Comparison of ENCODE assay signal across 10 mouse cellular contexts in genomic region chr2:153592056-153593014, GRCm38 (mm10). TPM values are rescaled to one million over a fixed set of nuclear protein-coding genes. Genes with fewer than 3 reads are reported as not detected.
DNase-seq lines count a peak whose midpoint lies in the region; ATAC-seq and TF ChIP-seq lines count a peak whose summit lies in the region.
"Had no signal": no experiment of that assay in that cellular context is flagged by ENCODE, and none has a peak within 500 bp of the region (broad histone marks: within the 10 kb centered on the region; RNA-seq: fewer than 3 reads in every experiment).

No protein-coding gene starts in this region.

- WGBS in forebrain, embryonic 10.5 days, result 76% methylated on average over 8 of the region's 8 CpGs
- 77% methylated on average over 8 of the region's 8 CpGs for WGBS in forebrain, postnatal 0 days
- WGBS in cerebellum, adult 2 months, result 50% methylated on average over 8 of the region's 8 CpGs
- WGBS in intestine, embryonic 15.5 days, result 74% methylated on average over 8 of the region's 8 CpGs
- WGBS in liver, embryonic 11.5 days, result 74% methylated on average over 8 of the region's 8 CpGs

- peaks cover 7% of the 10 kb centered on the region for H3K4me1 ChIP-seq in forebrain, embryonic 10.5 days
- no peaks in the 10 kb centered on the region; the same call in 1 of the 2 replicates for H3K4me1 ChIP-seq in forebrain, postnatal 0 days (ENCODE audit: insufficient read depth)
- H3K4me1 ChIP-seq in cerebellum, adult 2 months (ENCODE audit: control insufficient read depth, insufficient read depth, low read length), result peaks cover 15% of the 10 kb centered on the region
- no peaks in the 10 kb centered on the region for H3K4me1 ChIP-seq in intestine, embryonic 15.5 days (replicated peaks)
- H3K4me1 ChIP-seq in liver, embryonic 11.5 days (replicated peaks; ENCODE audit: control insufficient read depth, insufficient read depth, low read length), result peaks cover 13% of the 10 kb centered on the region

- ATAC-seq in forebrain, postnatal 0 days, result no peak
- peak; percentile 73 for ATAC-seq in intestine, embryonic 15.5 days
- peak; percentile 30; the same call in 1 of the 2 replicates for ATAC-seq in liver, embryonic 11.5 days (replicated peaks; ENCODE audit: low FRiP score)

- H3K4me3 ChIP-seq in forebrain, embryonic 10.5 days, result no peak overlapping the region
- H3K4me3 ChIP-seq in forebrain, postnatal 0 days (ENCODE audit: low read depth, low read length), result no peak overlapping the region
- no peak overlapping the region for H3K4me3 ChIP-seq in cerebellum, adult 2 months (replicated peaks; ENCODE audit: insufficient read depth, low read depth, low read length)
- no peak overlapping the region for H3K4me3 ChIP-seq in intestine, embryonic 15.5 days (replicated peaks)
- no peak overlapping the region for H3K4me3 ChIP-seq in liver, embryonic 11.5 days (ENCODE audit: low read depth, low read length)

- no peaks in the 10 kb centered on the region for H3K36me3 ChIP-seq in forebrain, embryonic 10.5 days (replicated peaks)
- no peaks in the 10 kb centered on the region for H3K36me3 ChIP-seq in forebrain, postnatal 0 days (ENCODE audit: insufficient read depth)
- H3K36me3 ChIP-seq in intestine, embryonic 15.5 days, result no peaks in the 10 kb centered on the region
- no peaks in the 10 kb centered on the region for H3K36me3 ChIP-seq in liver, embryonic 11.5 days (ENCODE audit: control insufficient read depth, insufficient read depth, low read length)

- H3K4me2 ChIP-seq in forebrain, postnatal 0 days (ENCODE audit: low read depth), result no peak overlapping the region
- H3K4me2 ChIP-seq in intestine, embryonic 15.5 days (replicated peaks), result no peak overlapping the region
- H3K4me2 ChIP-seq in liver, embryonic 11.5 days, result no peak overlapping the region

- DNase-seq in forebrain, embryonic 10.5 days (ENCODE audit: extremely low spot score, low spot score), result no peak
- no peak for DNase-seq in forebrain, postnatal 0 days
- DNase-seq in cerebellum, adult 2 months, result peak; percentile 60 to 64
- no peak for DNase-seq in liver, embryonic 11.5 days (ENCODE audit: low spot score)
- DNase-seq in testis, postnatal 14 days (ENCODE audit: low spot score), result no peak
- DNase-seq in left cerebral cortex, postnatal 14 days (ENCODE audit: low spot score in 2 of 2), result no peak
- no peak for DNase-seq in adrenal gland, adult 8-10 months
- DNase-seq: gastrocnemius, postnatal 36 days; thymus, postnatal 25 days had no signal

- no peak for TF ChIP-seq CTCF in forebrain, postnatal 0 days (IDR thresholded peaks at IDR 0.05; ENCODE audit: low read depth)
- TF ChIP-seq CTCF in cerebellum, adult 2 months (IDR thresholded peaks at IDR 0.05; ENCODE audit: borderline replicate concordance, insufficient read depth, low read depth, low read length), result no peak

- 0 out of 2 replicates have a peak, but pooled peaks cover 3% of the 10 kb centered on the region for H3K27me3 ChIP-seq in forebrain, embryonic 10.5 days (ENCODE audit: poor library complexity, severe bottlenecking)
- H3K27me3 ChIP-seq in forebrain, postnatal 0 days (ENCODE audit: insufficient read depth, low read length), result no peaks in the 10 kb centered on the region
- no peaks in the 10 kb centered on the region for H3K27me3 ChIP-seq in cerebellum, adult 2 months (ENCODE audit: control insufficient read depth, insufficient read depth, low read length)
- H3K27me3 ChIP-seq in intestine, embryonic 15.5 days (replicated peaks), result no peaks in the 10 kb centered on the region
- no peaks in the 10 kb centered on the region for H3K27me3 ChIP-seq in liver, embryonic 11.5 days (replicated peaks; ENCODE audit: control insufficient read depth, insufficient read depth, low read length)

- 0 out of 2 replicates have a peak overlapping the region, but pooled peaks have one; percentile 15 for H3K27ac ChIP-seq in forebrain, embryonic 10.5 days
- no peak overlapping the region for H3K27ac ChIP-seq in forebrain, postnatal 0 days (ENCODE audit: low read depth, low read length)
- H3K27ac ChIP-seq in cerebellum, adult 2 months (ENCODE audit: insufficient read depth, low read length), result no peak overlapping the region
- H3K27ac ChIP-seq in intestine, embryonic 15.5 days, result peak overlapping the region; percentile 36; the same call in 1 of the 2 replicates
- H3K27ac ChIP-seq in liver, embryonic 11.5 days (ENCODE audit: low read depth, low read length), result 0 out of 2 replicates have a peak overlapping the region, but pooled peaks have one; percentile 9

- H3K9me3 ChIP-seq in forebrain, embryonic 10.5 days, result no peaks in the 10 kb centered on the region
- no peaks in the 10 kb centered on the region for H3K9me3 ChIP-seq in forebrain, postnatal 0 days (ENCODE audit: low read length)
- H3K9me3 ChIP-seq in intestine, embryonic 15.5 days, result no peaks in the 10 kb centered on the region
- H3K9me3 ChIP-seq in liver, embryonic 11.5 days (ENCODE audit: control insufficient read depth, low read length), result no peaks in the 10 kb centered on the region

- intact Hi-C loops in left cerebral cortex, postnatal 14 days (cut with DNase I), result no loop called here

- H3K9ac ChIP-seq in forebrain, postnatal 0 days, result no peak overlapping the region
- H3K9ac ChIP-seq in intestine, embryonic 15.5 days, result no peak overlapping the region
- H3K9ac ChIP-seq in liver, embryonic 11.5 days (ENCODE audit: low read depth, low read length), result no peak overlapping the region

- TF ChIP-seq POLR2A in cerebellum, adult 2 months (IDR thresholded peaks at IDR 0.05; ENCODE audit: borderline replicate concordance, insufficient read depth, low read length), result no peak

RNA-seq across cellular contexts. Expression of gene Commd7, which starts 40.2 kb away (rescaled TPM):
- polyA plus RNA-seq in forebrain, embryonic 10.5 days (2016; fragmentation: Nextera tagmentation; extraction: Ambion mirVana), result 66.2 and 71.8 TPM in 2 replicates
- total RNA-seq in forebrain, postnatal 0 days (2014; rRNA removed), result 39.2 and 46.4 TPM in 2 replicates
- polyA plus RNA-seq in forebrain, postnatal 0 days (2015; fragmentation: Nextera tagmentation; extraction: Ambion mirVana), result 105 and 116 TPM in 2 replicates
- 30.2 and 32.5 TPM in 2 replicates for polyA plus RNA-seq in cerebellum, adult 2 months (2012; rRNA removed)
- 81.2 and 82.1 TPM in 2 replicates for polyA plus RNA-seq in intestine, embryonic 15.5 days (2015; fragmentation: Nextera tagmentation; extraction: Ambion mirVana)
- polyA plus RNA-seq in liver, embryonic 11.5 days (2014; fragmentation: Nextera tagmentation; extraction: Ambion mirVana), result 65.1 and 66.8 TPM in 2 replicates
- total RNA-seq in left cerebral cortex, postnatal 14 days (2021), result 10 to 100 TPM; 27.4 to 31.8 TPM
- 10 to 100 TPM; 39.0 to 48.0 (median 45.0) TPM for total RNA-seq in adrenal gland, adult 8-10 months (2022)

RNA-seq across cellular contexts. Expression of gene Dnmt3b, which starts 56.9 kb away (rescaled TPM):
- 24.8 and 26.9 TPM in 2 replicates for polyA plus RNA-seq in forebrain, embryonic 10.5 days (2016; fragmentation: Nextera tagmentation; extraction: Ambion mirVana)
- total RNA-seq in forebrain, postnatal 0 days (2014; rRNA removed), result 1.9 and 3.9 TPM in 2 replicates
- 1.3 and 1.9 TPM in 2 replicates for polyA plus RNA-seq in forebrain, postnatal 0 days (2015; fragmentation: Nextera tagmentation; extraction: Ambion mirVana)
- 1.6 and 2.6 TPM in 2 replicates for polyA plus RNA-seq in cerebellum, adult 2 months (2012; rRNA removed)
- 8.1 and 8.6 TPM in 2 replicates for polyA plus RNA-seq in intestine, embryonic 15.5 days (2015; fragmentation: Nextera tagmentation; extraction: Ambion mirVana)
- 27.2 and 27.8 TPM in 2 replicates for polyA plus RNA-seq in liver, embryonic 11.5 days (2014; fragmentation: Nextera tagmentation; extraction: Ambion mirVana)
- 1 to 10 TPM in 1 of 2 experiments, under 1 TPM in 1; 0.99 to 1.1 TPM for total RNA-seq in left cerebral cortex, postnatal 14 days (2021)
- 1 to 10 TPM; 2.1 to 3.9 (median 2.8) TPM for total RNA-seq in adrenal gland, adult 8-10 months (2022)

Comparison
In these comparisons a context has a peak if more than half of its experiments do, and no peak if none do; other contexts are left out.
1. H3K27ac ChIP-seq: peak in forebrain, embryonic 10.5 days (single experiment), intestine, embryonic 15.5 days (single experiment) and liver, embryonic 11.5 days (single experiment); none in forebrain, postnatal 0 days (single experiment) and cerebellum, adult 2 months (single experiment).
2. DNase-seq: peak in cerebellum, adult 2 months (2 of 2); none in forebrain, embryonic 10.5 days (single experiment), forebrain, postnatal 0 days (single experiment), liver, embryonic 11.5 days (single experiment), testis, postnatal 14 days (single experiment), left cerebral cortex, postnatal 14 days (0 of 2) and adrenal gland, adult 8-10 months (single experiment).